Mouse (Mus musculus) heart, postnatal 10 days (tissue): ENCODE measurements around the gene Fzd2. TPM values are rescaled to one million over a fixed set of nuclear protein-coding genes. Genes with fewer than 3 reads are reported as not detected.

Source experiments
- DNase-seq, 2 experiments: peaks; one replicate each; pipeline ENCODE4 v3.0.0; 2021
- intact Hi-C: fragments of 180-260 bp; cut with DNase I; formaldehyde crosslinking; loops from one replicate; pipeline ENCODE4 v1.15.1; 2025
- total RNA-seq, 2 experiments: library from RNA; stranded (reverse); gene quantifications; 2 replicates each; pipeline ENCODE4 v1.2.3; 2021

Gene Fzd2
- total RNA-seq, 2 experiments from 2014 or later, result 11.1 to 15.7 TPM

- no peak for DNase-seq
- intact Hi-C loops, result loop anchor here (5.0 kb wide), 1 partner anchor 33 kb away; no protein-coding TSS in a partner anchor
Observed at GRCm38 (mm10) chr11:102609483-102609882, 5.3 kb downstream of the Fzd2 start.

GRCm38 (mm10) chr11:102610260-102610659 is 6.1 kb downstream of the Fzd2 start:
- DNase-seq, result no peak
- intact Hi-C loops, result no loop called here

- DNase-seq, result no peak
- intact Hi-C loops, result no loop called here
Observed at GRCm38 (mm10) chr11:102610675-102611316, 6.6 kb downstream of the Fzd2 start.

GRCm38 (mm10) chr11:102611317-102611705 is 7.1 kb downstream of the Fzd2 start:
- DNase-seq, result no peak
- intact Hi-C loops, result no loop called here

GRCm38 (mm10) chr11:102619449-102619848 is 15.3 kb downstream of the Fzd2 start:
- no peak for DNase-seq
- intact Hi-C loops, result no loop called here

- DNase-seq, result peak; percentile 67 to 73
- intact Hi-C loops, result no loop called here
Observed at GRCm38 (mm10) chr11:102623876-102624789, 19.9 kb downstream of the Fzd2 start.

GRCm38 (mm10) chr11:102624888-102625407 is 20.8 kb downstream of the Fzd2 start:
- DNase-seq, result no peak
- intact Hi-C loops, result no loop called here

- no peak for DNase-seq
- intact Hi-C loops, result no loop called here
Observed at GRCm38 (mm10) chr11:102627171-102627931, 23.2 kb downstream of the Fzd2 start.

GRCm38 (mm10) chr11:102628529-102628928 is 24.3 kb downstream of the Fzd2 start:
- intact Hi-C loops, result no loop called here
- DNase-seq, result no peak

GRCm38 (mm10) chr11:102629375-102629774 is 25.2 kb downstream of the Fzd2 start:
- intact Hi-C loops, result no loop called here
- DNase-seq, result no peak

- intact Hi-C loops, result no loop called here
- DNase-seq, result no peak
Observed at GRCm38 (mm10) chr11:102630731-102631130, 26.5 kb downstream of the Fzd2 start.

GRCm38 (mm10) chr11:102631203-102631602 is 27.0 kb downstream of the Fzd2 start:
- intact Hi-C loops, result no loop called here
- no peak for DNase-seq

GRCm38 (mm10) chr11:102632725-102633124 is 28.5 kb downstream of the Fzd2 start:
- DNase-seq, result no peak
- intact Hi-C loops, result no loop called here

GRCm38 (mm10) chr11:102633379-102633778 is 29.2 kb downstream of the Fzd2 start:
- DNase-seq, result no peak
- intact Hi-C loops, result no loop called here

GRCm38 (mm10) chr11:102636887-102637286 is 32.7 kb downstream of the Fzd2 start:
- intact Hi-C loops, result no loop called here
- DNase-seq, result peak; percentile 58 to 59

GRCm38 (mm10) chr11:102643891-102644382 is 39.7 kb downstream of the Fzd2 start:
- DNase-seq, result peak; percentile 70 to 77
- intact Hi-C loops, result loop anchor here (5.0 kb wide), 1 partner anchor 37 kb away; no protein-coding TSS in a partner anchor

GRCm38 (mm10) chr11:102646226-102646625 is 42.0 kb downstream of the Fzd2 start:
- DNase-seq, result no peak
- intact Hi-C loops, result no loop called here

- DNase-seq, result no peak
- intact Hi-C loops, result no loop called here
Observed at GRCm38 (mm10) chr11:102647885-102648284, 43.7 kb downstream of the Fzd2 start.

- DNase-seq, result peak; percentile 74 to 89
- intact Hi-C loops, result loop anchor here (1.0 kb wide), 2 partner anchors 78 to 164 kb away; no protein-coding TSS in a partner anchor
Observed at GRCm38 (mm10) chr11:102651381-102651780, 47.2 kb downstream of the Fzd2 start.

GRCm38 (mm10) chr11:102652844-102653243 is 48.6 kb downstream of the Fzd2 start:
- no peak for DNase-seq
- intact Hi-C loops, result no loop called here

GRCm38 (mm10) chr11:102655888-102656287 is 51.7 kb downstream of the Fzd2 start:
- no peak for DNase-seq
- intact Hi-C loops, result no loop called here
